Mouse (Mus musculus) olfactory bulb, adult 2 months (tissue): Measurements from ENCODE around the gene Hoxa13.

Experiments used
- CTCF ChIP-seq: fragments of 200-500 bp; IDR thresholded peaks from 2 replicates; pipeline ENCODE4 v1.5.1; 2012; ENCODE audit warnings: low read depth, mild to moderate bottlenecking, low read length, moderate library complexity; ENCODE audit not compliant: insufficient read depth
- POLR2A ChIP-seq: fragments of 200-500 bp; IDR thresholded peaks from 2 replicates; pipeline ENCODE4 v1.6.1; 2012; ENCODE audit warnings: mild to moderate bottlenecking, low read depth, low read length, moderate library complexity; ENCODE audit not compliant: insufficient read depth

DNA sequence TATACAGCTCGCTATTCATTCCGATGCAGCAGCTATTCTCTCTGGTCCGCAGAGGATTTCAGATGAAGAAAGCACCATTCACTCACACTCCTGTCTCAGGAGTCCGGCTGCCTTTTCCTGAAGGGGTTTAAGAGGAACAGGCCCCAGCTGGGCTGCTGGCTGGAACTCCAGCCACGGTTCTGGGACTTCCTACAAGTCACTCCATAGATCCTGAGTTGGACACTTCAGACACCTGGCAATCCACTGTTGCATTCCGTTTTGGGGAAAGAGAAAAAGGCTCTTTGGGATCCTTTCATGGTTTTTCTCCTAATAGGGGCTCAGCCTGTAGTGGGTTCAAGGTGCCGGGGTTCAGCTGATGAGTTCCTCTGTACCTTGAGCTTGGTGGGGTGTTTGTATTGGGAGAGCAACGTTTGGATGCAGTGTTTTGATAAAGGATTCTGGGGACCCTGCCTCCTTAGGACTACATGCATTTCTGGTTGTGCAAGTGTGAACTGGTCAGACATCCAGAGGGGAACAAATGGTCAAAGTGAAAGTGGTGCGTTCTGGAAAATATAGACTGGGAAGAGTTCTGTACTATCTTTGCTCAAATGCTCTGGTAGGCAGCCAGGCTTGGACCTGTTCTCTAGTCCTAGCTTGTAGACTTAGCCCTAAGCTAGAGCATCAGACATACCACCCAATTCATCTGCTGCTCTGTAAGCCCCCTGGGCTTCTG lies 1.2 kb upstream of the Hoxa13 start:
- no peak for TF ChIP-seq CTCF
- no peak for TF ChIP-seq POLR2A
